Mouse (Mus musculus): ENCODE measurements around the gene Il17rc.

- TF ChIP-seq CTCF (IDR thresholded peaks at IDR 0.05; ENCODE audit: extremely low read depth, insufficient read depth, insufficient read length, insufficient replicate concordance), result no peak
- TF ChIP-seq POLR2A (IDR thresholded peaks at IDR 0.05; ENCODE audit: low read depth, low read length), result no peak
These were observed 23.9 kb downstream of the Il17rc start for GRCm38 (mm10) chr6:113495071-113495675.
